In the genomic region with DNA sequence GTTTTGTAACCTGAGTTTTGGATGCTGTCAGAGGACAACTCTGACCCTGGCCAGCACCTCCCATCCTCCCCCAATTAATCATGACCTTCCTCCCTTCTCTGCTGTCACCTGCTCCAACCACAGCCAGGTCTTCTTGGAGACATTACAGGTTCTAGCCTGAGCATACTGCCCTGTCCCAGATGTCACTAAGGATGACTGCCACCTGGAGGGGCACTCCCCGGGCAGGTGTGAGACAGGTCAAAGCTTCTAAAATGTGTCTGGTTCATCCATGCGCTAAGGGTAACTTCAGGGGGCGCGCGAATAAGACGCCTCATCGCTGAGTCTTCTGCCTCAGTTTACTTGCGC, we compare ENCODE assay signal across 8 mouse cellular contexts. TPM values are rescaled to one million over a fixed set of nuclear protein-coding genes. Genes with fewer than 3 reads are reported as not detected.
DNase-seq lines count a peak whose midpoint lies in the region; ATAC-seq and TF ChIP-seq lines count a peak whose summit lies in the region.

No protein-coding gene starts in this region.

- TF ChIP-seq CTCF in G1E (IDR thresholded peaks at IDR 0.05; ENCODE audit: low read depth, low read length): no peak

- peaks cover 51% of the 10 kb centered on the region for H3K4me1 ChIP-seq in heart, embryonic 12.5 days (replicated peaks)
- peaks cover 67% of the 10 kb centered on the region for H3K4me1 ChIP-seq in G1E (ENCODE audit: insufficient read depth, low read depth, low read length)
- H3K4me1 ChIP-seq in megakaryocyte, embryonic 14.5 days: peaks cover 88% of the 10 kb centered on the region

- DNase-seq in heart, postnatal 36 days: no peak
- no peak for DNase-seq in G1E (ENCODE audit: low spot score)
- DNase-seq in thymus, postnatal 10 days (ENCODE audit: low spot score in 2 of 2): no peak
- DNase-seq in embryo, embryonic 10 days (ENCODE audit: low spot score): no peak
- no peak for DNase-seq in layer of hippocampus, postnatal 10 days (ENCODE audit: low spot score in 2 of 2)

- H3K27me3 ChIP-seq in heart, embryonic 12.5 days (replicated peaks): no peaks in the 10 kb centered on the region
- H3K27me3 ChIP-seq in G1E (ENCODE audit: insufficient read depth, low read length): no peaks in the 10 kb centered on the region
- H3K27me3 ChIP-seq in megakaryocyte, embryonic 14.5 days (replicated peaks): no peaks in the 10 kb centered on the region

- WGBS in heart, embryonic 12.5 days: under 1% methylated on average over 8 of the region's 8 CpGs

- H3K9ac ChIP-seq in heart, embryonic 12.5 days: peak overlapping the region; percentile 79

- peak overlapping the region; percentile 76 for H3K27ac ChIP-seq in heart, embryonic 12.5 days (ENCODE audit: poor library complexity, severe bottlenecking)

- H3K9me3 ChIP-seq in heart, embryonic 12.5 days (replicated peaks): no peaks in the 10 kb centered on the region
- no peaks in the 10 kb centered on the region for H3K9me3 ChIP-seq in G1E (replicated peaks)
- no peaks in the 10 kb centered on the region for H3K9me3 ChIP-seq in megakaryocyte, embryonic 14.5 days

- H3K4me2 ChIP-seq in heart, embryonic 12.5 days: peak overlapping the region; percentile 89

- peak; percentile 6 for ATAC-seq in heart, embryonic 12.5 days (ENCODE audit: insufficient number of reproducible peaks, low FRiP score)
- ATAC-seq in G1E (ENCODE audit: extremely low read depth, insufficient number of reproducible peaks, low FRiP score, poor library complexity, severe bottlenecking): no peak
- peak; percentile 3; a peak in 2 of 4 replicates for ATAC-seq in hematopoietic stem cell, adult 5-6 weeks (replicated peaks in 1 of 2; ENCODE audit: insufficient read depth in 1 of 2, low FRiP score in 2 of 2, low TSS enrichment in 1 of 2, low read depth in 1 of 2, poor library complexity in 2 of 2, severe bottlenecking in 2 of 2)

- H3K4me3 ChIP-seq in heart, embryonic 12.5 days: peak overlapping the region; percentile 80
- H3K4me3 ChIP-seq in G1E (ENCODE audit: low read depth, low read length): peak overlapping the region; percentile 86
- peak overlapping the region; percentile 99 for H3K4me3 ChIP-seq in megakaryocyte, embryonic 14.5 days (replicated peaks)

- peaks cover 34% of the 10 kb centered on the region for H3K36me3 ChIP-seq in heart, embryonic 12.5 days
- H3K36me3 ChIP-seq in G1E (replicated peaks): peaks cover 79% of the 10 kb centered on the region
- peaks cover 67% of the 10 kb centered on the region for H3K36me3 ChIP-seq in megakaryocyte, embryonic 14.5 days (replicated peaks; ENCODE audit: low read length)

- intact Hi-C loops in heart, postnatal 36 days (cut with DNase I): loop anchor here (1.0 to 5.0 kb wide), 2 partner anchors 51 to 99 kb away; a partner anchor contains a TSS

RNA-seq across cellular contexts. Expression of a gene that starts 0.4 kb away (rescaled TPM):
- polyA plus RNA-seq in heart, embryonic 12.5 days (2016; fragmentation: Nextera tagmentation; extraction: Ambion mirVana): 151 and 158 TPM in 2 replicates
- 10 to 100 TPM; 44.8 to 47.4 TPM for total RNA-seq in heart, postnatal 36 days (2021)
- total RNA-seq in G1E (2014; fragmentation: Nextera tagmentation) (37.3 and 45.3 TPM in 2 replicates), G1E (2017) (22.3 and 23.9 TPM in 2 replicates)
- polyA plus RNA-seq in G1E (2012): 68.0 and 71.2 TPM in 2 replicates
- total RNA-seq in hematopoietic stem cell, adult 5-6 weeks (2017): 16.4 and 20.3 TPM in 2 replicates
- 55.5 and 58.7 TPM in 2 replicates for polyA plus RNA-seq in megakaryocyte, embryonic 14.5 days (2012; ENCODE audit: insufficient read depth, low replicate concordance)
- total RNA-seq in layer of hippocampus, postnatal 10 days (2021): 10 to 100 TPM; 51.7 to 60.2 TPM

RNA-seq across cellular contexts. Expression of a gene that starts 51.3 kb away (rescaled TPM):
- 41.8 and 42.4 TPM in 2 replicates for polyA plus RNA-seq in heart, embryonic 12.5 days (2016; fragmentation: Nextera tagmentation; extraction: Ambion mirVana)
- 10 to 100 TPM; 48.2 to 50.1 TPM for total RNA-seq in heart, postnatal 36 days (2021)
- 32.8 and 61.2 TPM in 2 replicates for total RNA-seq in G1E (2014; fragmentation: Nextera tagmentation)
- 45.7 and 45.8 TPM in 2 replicates for total RNA-seq in G1E (2017)
- polyA plus RNA-seq in G1E (2012): 7.6 and 11.8 TPM in 2 replicates
- 39.6 and 42.5 TPM in 2 replicates for total RNA-seq in hematopoietic stem cell, adult 5-6 weeks (2017)
- 1.5 and 3.4 TPM in 2 replicates for polyA plus RNA-seq in megakaryocyte, embryonic 14.5 days (2012; ENCODE audit: insufficient read depth, low replicate concordance)
- 10 to 100 TPM; 66.0 to 77.0 TPM for total RNA-seq in layer of hippocampus, postnatal 10 days (2021)
